ENCODE assay signal across 35 mouse cellular contexts in genomic region chr5:115027109-115027508, GRCm38 (mm10). TPM values are rescaled to one million over a fixed set of nuclear protein-coding genes. Genes with fewer than 3 reads are reported as not detected.
A peak's percentile ranks its signal among the peaks of the same experiment; 100 is the strongest.
DNase-seq lines count a peak whose midpoint lies in the region; ATAC-seq and TF ChIP-seq lines count a peak whose summit lies in the region.
"Had no signal": no experiment of that assay in that cellular context is flagged by ENCODE, and none has a peak within 500 bp of the region (broad histone marks: within the 10 kb centered on the region; RNA-seq: fewer than 3 reads in every experiment).

No protein-coding gene starts in this region.

- peaks cover 27% of the 10 kb centered on the region for H3K4me1 ChIP-seq in heart, embryonic 16.5 days (ENCODE audit: control insufficient read depth, insufficient read depth, low read length)
- H3K4me1 ChIP-seq in liver, embryonic 13.5 days (replicated peaks), result peaks cover 73% of the 10 kb centered on the region
- peaks cover 23% of the 10 kb centered on the region; the same call in 1 of the 2 replicates for H3K4me1 ChIP-seq in liver, postnatal 0 days (ENCODE audit: insufficient read depth)
- peaks cover 34% of the 10 kb centered on the region for H3K4me1 ChIP-seq in brown adipose tissue, adult 24 weeks (ENCODE audit: control insufficient read depth, insufficient read depth, insufficient read length, low read length)

- DNase-seq in heart, adult 11 months, result peak; percentile 93
- no peak for DNase-seq in heart, adult 8-10 months (ENCODE audit: low spot score)
- DNase-seq in heart, postnatal 4 days, result no peak
- no peak for DNase-seq in liver, embryonic 13.5 days
- no peak for DNase-seq in liver, postnatal 0 days
- DNase-seq: adrenal gland, postnatal 14 days; cerebellum, adult 18-20 months; cerebellum, postnatal 10 days; gastrocnemius, postnatal 36 days; kidney, adult 18-20 months; kidney, postnatal 14 days; layer of hippocampus, adult 9-11 months; liver; right cerebral cortex, postnatal 4 days; thymus, adult 18-20 months; thymus, postnatal 25 days had no signal

- no peak overlapping the region for H3K9ac ChIP-seq in heart, embryonic 16.5 days (ENCODE audit: low read length)
- no peak overlapping the region for H3K9ac ChIP-seq in liver, embryonic 13.5 days
- no peak overlapping the region for H3K9ac ChIP-seq in liver, postnatal 0 days (replicated peaks)
- H3K9ac ChIP-seq: embryonic facial prominence, embryonic 13.5 days; forebrain, embryonic 15.5 days; midbrain, embryonic 13.5 days; neural tube, embryonic 13.5 days had no signal

- peak overlapping the region; percentile 25; the same call in 1 of the 2 replicates for H3K27ac ChIP-seq in heart, embryonic 16.5 days (ENCODE audit: low read length)
- H3K27ac ChIP-seq in liver, embryonic 13.5 days, result 0 out of 2 replicates have a peak overlapping the region, but pooled peaks have one; percentile 2
- no peak overlapping the region for H3K27ac ChIP-seq in liver, postnatal 0 days (ENCODE audit: low read depth)
- peak overlapping the region; percentile 75 for H3K27ac ChIP-seq in brown adipose tissue, adult 24 weeks (replicated peaks; ENCODE audit: low read depth, low read length)
- H3K27ac ChIP-seq: embryonic facial prominence, embryonic 13.5 days; forebrain, embryonic 10.5 days; forebrain, embryonic 15.5 days; macrophage; midbrain, embryonic 13.5 days; neural tube, embryonic 13.5 days; stomach, postnatal 0 days had no signal

- no peak for TF ChIP-seq CTCF in liver, postnatal 0 days (IDR thresholded peaks at IDR 0.05; ENCODE audit: low read depth)

- no peaks in the 10 kb centered on the region for H3K36me3 ChIP-seq in heart, embryonic 16.5 days (ENCODE audit: control insufficient read depth, insufficient read depth)
- H3K36me3 ChIP-seq in liver, embryonic 13.5 days, result peaks cover 7% of the 10 kb centered on the region; the same call in 1 of the 2 replicates
- no peaks in the 10 kb centered on the region; the same call in 1 of the 2 replicates for H3K36me3 ChIP-seq in liver, postnatal 0 days (replicated peaks; ENCODE audit: insufficient read depth, low read length)
- H3K36me3 ChIP-seq: forebrain, embryonic 15.5 days; midbrain, embryonic 13.5 days; neural tube, embryonic 13.5 days had no signal

- H3K4me3 ChIP-seq in heart, embryonic 16.5 days (ENCODE audit: low read length), result no peak overlapping the region
- no peak overlapping the region for H3K4me3 ChIP-seq in liver, embryonic 13.5 days (replicated peaks)
- H3K4me3 ChIP-seq in liver, postnatal 0 days (ENCODE audit: low read depth, low read length), result no peak overlapping the region
- no peak overlapping the region for H3K4me3 ChIP-seq in brown adipose tissue, adult 24 weeks (ENCODE audit: insufficient read depth, low read depth, low read length)
- H3K4me3 ChIP-seq: embryonic facial prominence, embryonic 13.5 days; forebrain, embryonic 10.5 days; forebrain, embryonic 15.5 days; midbrain, embryonic 13.5 days; neural tube, embryonic 13.5 days had no signal

- no peak for TF ChIP-seq EP300 in liver, postnatal 0 days (IDR thresholded peaks at IDR 0.05; ENCODE audit: low read depth)

- no peak for ATAC-seq in heart, embryonic 16.5 days (replicated peaks; ENCODE audit: extremely low read depth, insufficient read depth, low FRiP score)
- no peak for ATAC-seq in liver, embryonic 13.5 days (ENCODE audit: low read depth)
- no peak for ATAC-seq in liver, postnatal 0 days
- ATAC-seq: forebrain, embryonic 15.5 days; hindbrain, embryonic 16.5 days; midbrain, embryonic 13.5 days; Patski had no signal

- peaks cover 3% of the 10 kb centered on the region for H3K9me3 ChIP-seq in heart, embryonic 16.5 days (replicated peaks; ENCODE audit: control insufficient read depth, low read length)
- no peaks in the 10 kb centered on the region for H3K9me3 ChIP-seq in liver, embryonic 13.5 days (replicated peaks)
- H3K9me3 ChIP-seq in liver, postnatal 0 days (ENCODE audit: low read length), result 0 out of 2 replicates have a peak, but pooled peaks cover 2% of the 10 kb centered on the region
- H3K9me3 ChIP-seq: embryonic facial prominence, embryonic 13.5 days; forebrain, embryonic 15.5 days; midbrain, embryonic 13.5 days; neural tube, embryonic 13.5 days had no signal

- 37% methylated on average over 3 of the region's 3 CpGs for WGBS in heart, embryonic 16.5 days
- WGBS in liver, embryonic 13.5 days (ENCODE audit: insufficient replicate concordance), result 79% methylated on average over 3 of the region's 3 CpGs
- 74% methylated on average over 3 of the region's 3 CpGs for WGBS in liver, postnatal 0 days (ENCODE audit: insufficient replicate concordance)

- H3K4me2 ChIP-seq in heart, embryonic 16.5 days (ENCODE audit: low read depth, low read length), result no peak overlapping the region
- no peak overlapping the region for H3K4me2 ChIP-seq in liver, embryonic 13.5 days
- no peak overlapping the region for H3K4me2 ChIP-seq in liver, postnatal 0 days (ENCODE audit: low read depth, low read length)
- H3K4me2 ChIP-seq: embryonic facial prominence, embryonic 13.5 days; forebrain, embryonic 15.5 days; midbrain, embryonic 13.5 days; neural tube, embryonic 13.5 days had no signal

- no peaks in the 10 kb centered on the region for H3K27me3 ChIP-seq in heart, embryonic 16.5 days (ENCODE audit: control insufficient read depth, insufficient read depth, low read length)
- H3K27me3 ChIP-seq in liver, embryonic 13.5 days, result no peaks in the 10 kb centered on the region
- no peaks in the 10 kb centered on the region for H3K27me3 ChIP-seq in liver, postnatal 0 days (ENCODE audit: insufficient read depth, low read length)
- H3K27me3 ChIP-seq: embryonic facial prominence, embryonic 13.5 days; forebrain, embryonic 15.5 days; midbrain, embryonic 13.5 days; neural tube, embryonic 13.5 days; Patski had no signal

RNA-seq across cellular contexts. Expression of gene Sppl3, which starts 16.2 kb away (rescaled TPM):
- 10 to 100 TPM; 26.3 to 31.9 (median 29.0) TPM for total RNA-seq in heart, adult 8-10 months (2022)
- polyA plus RNA-seq in heart, embryonic 16.5 days (2015; fragmentation: Nextera tagmentation; extraction: Ambion mirVana), result 6.8 and 7.3 TPM in 2 replicates
- total RNA-seq in heart, postnatal 4 days (2021), result 10 to 100 TPM; 52.1 to 53.3 TPM
- polyA plus RNA-seq in liver, embryonic 13.5 days (2015; fragmentation: Nextera tagmentation; extraction: Ambion mirVana), result 4.2 and 4.7 TPM in 2 replicates
- 9.2 and 11.5 TPM in 2 replicates for polyA plus RNA-seq in liver, postnatal 0 days (2015; fragmentation: Nextera tagmentation; extraction: Ambion mirVana)
- polyA plus RNA-seq in brown adipose tissue, adult 24 weeks (2012; ENCODE audit: insufficient read depth, insufficient read length, missing spikeins), result 15.8 and 15.9 TPM in 2 replicates

RNA-seq across cellular contexts. Expression of gene Hnf1a, which starts 56.2 kb away (rescaled TPM):
- not detected for total RNA-seq in heart, adult 8-10 months (2022)
- polyA plus RNA-seq in heart, embryonic 16.5 days (2015; fragmentation: Nextera tagmentation; extraction: Ambion mirVana), result 0.22 and 0.46 TPM in 2 replicates
- total RNA-seq in heart, postnatal 4 days (2021), result not detected
- 2.4 and 2.9 TPM in 2 replicates for polyA plus RNA-seq in liver, embryonic 13.5 days (2015; fragmentation: Nextera tagmentation; extraction: Ambion mirVana)
- polyA plus RNA-seq in liver, postnatal 0 days (2015; fragmentation: Nextera tagmentation; extraction: Ambion mirVana), result 5.6 and 7.0 TPM in 2 replicates
- polyA plus RNA-seq in brown adipose tissue, adult 24 weeks (2012; ENCODE audit: insufficient read depth, insufficient read length, missing spikeins), result not detected in 2 replicates
- total RNA-seq: common myeloid progenitor, adult 5-6 weeks; gastrocnemius, adult 18-20 months; gastrocnemius, postnatal 36 days; left cerebral cortex, postnatal 14 days; megakaryocyte-erythroid progenitor cell, adult 5-6 weeks had no signal
- polyA plus RNA-seq: embryonic facial prominence, embryonic 13.5 days; forebrain, embryonic 10.5 days; forebrain, embryonic 15.5 days; frontal cortex, adult 2 months; G1E; hindbrain, embryonic 11.5 days; hindbrain, embryonic 16.5 days; limb, embryonic 11.5 days; macrophage; midbrain, embryonic 13.5 days had no signal
